Mouse (Mus musculus) kidney, embryonic 15.5 days (tissue): ENCODE data around the gene Irs3. TPM values are rescaled to one million over a fixed set of nuclear protein-coding genes. Genes with fewer than 3 reads are reported as not detected.

Source experiments
- ATAC-seq: fragments of 200-750 bp; cut with Nextera tagmentation; replicated peaks from 2 replicates; pipeline ENCODE4 v1.8.0; 2017; ENCODE audit warnings: moderate TSS enrichment; ENCODE audit not compliant: low FRiP score
- H3K27ac ChIP-seq: fragments of 300-500 bp; sonication (generic); 2 replicates; pipeline ENCODE4 v1.5.1; 2015; ENCODE audit warnings: mild to moderate bottlenecking, inconsistent platforms
- H3K27me3 ChIP-seq: fragments of 300-500 bp; sonication (generic); 2 replicates; pipeline ENCODE4 v1.6.1; 2015; ENCODE audit warnings: inconsistent platforms
- H3K36me3 ChIP-seq: fragments of 300-500 bp; sonication (generic); 2 replicates; pipeline ENCODE4 v1.6.1; 2015; ENCODE audit warnings: inconsistent platforms
- H3K4me1 ChIP-seq: fragments of 300-500 bp; sonication (generic); 2 replicates; pipeline ENCODE4 v1.6.1; 2015; ENCODE audit warnings: inconsistent platforms
- H3K4me2 ChIP-seq: fragments of 300-500 bp; sonication (generic); 2 replicates; pipeline ENCODE4 v1.6.1; 2015; ENCODE audit warnings: moderate library complexity, mild to moderate bottlenecking, inconsistent platforms
- H3K4me3 ChIP-seq: fragments of 300-500 bp; sonication (generic); replicated peaks from 2 replicates; pipeline ENCODE4 v1.5.1; 2015; ENCODE audit warnings: mild to moderate bottlenecking, inconsistent platforms
- H3K9ac ChIP-seq: fragments of 300-500 bp; sonication (generic); 2 replicates; pipeline ENCODE4 v1.6.1; 2015; ENCODE audit warnings: mild to moderate bottlenecking, inconsistent platforms
- H3K9me3 ChIP-seq: fragments of 300-500 bp; sonication (generic); replicated peaks from 2 replicates; pipeline ENCODE4 v1.6.1; 2016; ENCODE audit warnings: inconsistent platforms
- WGBS: fragments of 180-500 bp; shearing (Covaris S2); methylation state at CpG from one replicate; pipeline ENCODE4 v1.1.7; 2015; ENCODE audit warnings: mixed read lengths; 5-methylcytosine and 5-hydroxymethylcytosine counted together
- polyA plus RNA-seq: library from polyadenylated mRNA; unstranded; fragments of >200 nt; fragmentation: Nextera tagmentation; extraction: Ambion mirVana; gene quantifications from 2 replicates; pipeline ENCODE4 v1.2.1, GENCODE M21; 2015

Gene Irs3
- polyA plus RNA-seq, 1 experiment from 2014 or later = 0.82 TPM

DNA sequence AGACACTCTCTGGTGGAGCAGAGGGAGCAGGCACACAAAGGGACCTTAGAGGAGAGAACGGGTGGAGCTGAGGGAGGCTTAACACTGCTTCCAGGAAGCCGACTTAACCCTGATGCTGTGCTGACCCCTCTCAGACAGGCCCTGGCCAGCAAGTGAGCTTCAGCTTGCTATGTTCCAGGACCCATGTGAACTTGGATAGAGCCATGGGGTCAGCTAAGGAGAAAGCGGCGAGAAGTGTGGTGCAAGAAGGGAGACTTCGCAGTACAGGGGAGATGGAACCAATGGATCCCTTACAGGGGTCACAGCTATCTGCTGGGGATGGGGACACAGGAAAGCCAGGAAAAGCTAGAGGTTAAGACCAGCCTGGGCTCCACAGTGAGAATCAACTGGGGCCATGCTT lies 32.4 kb downstream of the Irs3 start:
- Histone ChIP-seq H3K27ac (peak overlapping the region; percentile 56; the same call in 1 of the 2 replicates), H3K27me3 (0 out of 2 replicates have a peak, but pooled peaks cover 4% of the 10 kb centered on the region), H3K9ac (no peak overlapping the region), H3K4me3 (no peak overlapping the region), H3K4me1 (peaks cover 57% of the 10 kb centered on the region), H3K36me3 (no peaks in the 10 kb centered on the region), H3K4me2 (no peak overlapping the region), H3K9me3 (no peaks in the 10 kb centered on the region)
- no peak for ATAC-seq
- 70% methylated on average over 5 of the region's 5 CpGs for WGBS

DNA sequence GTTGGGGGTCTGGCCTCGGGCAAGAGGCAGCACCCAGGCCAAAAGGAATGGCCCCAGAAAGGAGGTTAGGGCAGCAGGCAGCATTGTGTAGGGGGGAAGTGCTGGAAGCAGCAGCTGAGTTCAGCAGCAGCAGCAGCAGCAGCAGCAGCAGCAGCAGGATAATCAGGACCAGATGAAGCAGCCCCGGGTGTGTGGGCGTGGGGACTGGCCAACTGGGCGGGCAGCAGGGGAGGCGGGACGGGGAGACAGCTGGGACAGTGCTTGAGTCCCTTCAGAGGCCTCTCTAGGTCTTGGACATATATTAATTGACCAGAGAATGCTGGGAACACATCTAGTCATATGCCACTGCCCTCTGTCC lies 34.3 kb downstream of the Irs3 start:
- 3% methylated on average over 6 of the region's 6 CpGs for WGBS
- Histone ChIP-seq H3K36me3 (peaks cover 12% of the 10 kb centered on the region), H3K9ac (peak overlapping the region; percentile 31), H3K9me3 (no peaks in the 10 kb centered on the region), H3K4me3 (peak overlapping the region; percentile 43), H3K4me1 (peaks cover 62% of the 10 kb centered on the region), H3K4me2 (peak overlapping the region; percentile 56), H3K27me3 (no peaks in the 10 kb centered on the region), H3K27ac (peak overlapping the region; percentile 96)
- ATAC-seq = peak; percentile 67

DNA sequence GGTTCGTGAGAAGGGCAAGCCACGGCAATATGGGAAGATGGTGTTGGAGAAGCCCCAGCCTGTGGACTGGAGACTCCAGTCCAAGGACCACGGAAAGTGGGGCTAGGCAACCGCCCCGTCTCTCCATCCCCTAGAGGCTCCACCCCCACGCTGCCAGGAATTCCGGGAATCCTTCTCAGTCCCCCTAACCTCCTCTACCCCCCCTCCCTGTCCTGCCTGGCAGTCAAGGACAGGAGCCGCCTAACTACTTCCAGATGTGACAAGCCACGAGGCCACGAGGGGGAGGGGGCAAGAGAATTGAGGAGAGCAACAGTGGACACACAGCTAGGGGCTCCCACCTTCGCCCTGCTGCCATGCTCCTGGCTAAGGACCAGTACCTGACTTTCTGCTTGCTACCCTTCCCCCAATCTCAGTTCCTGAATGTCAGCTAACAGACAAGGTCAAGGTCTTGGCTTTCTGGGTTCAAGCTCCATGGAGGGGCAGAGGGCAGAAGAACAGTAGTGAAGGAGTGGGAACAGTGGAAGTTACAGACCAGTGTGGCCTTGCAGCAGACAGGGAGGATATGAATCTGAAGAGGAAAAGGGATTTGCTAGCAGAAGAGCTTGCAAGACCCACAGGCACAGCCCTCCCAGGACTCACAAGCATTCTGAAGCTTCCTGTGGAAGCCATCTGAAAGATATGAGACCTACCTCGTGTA lies 34.8 kb downstream of the Irs3 start:
- Histone ChIP-seq H3K36me3 (peaks cover 18% of the 10 kb centered on the region), H3K4me3 (peak overlapping the region; percentile 43), H3K4me1 (peaks cover 62% of the 10 kb centered on the region), H3K9me3 (no peaks in the 10 kb centered on the region), H3K4me2 (peak overlapping the region; percentile 56), H3K27me3 (no peaks in the 10 kb centered on the region), H3K9ac (peak overlapping the region; percentile 31), H3K27ac (peak overlapping the region; percentile 96)
- WGBS = 10% methylated on average over 12 of the region's 12 CpGs
- peak; percentile 57 for ATAC-seq

DNA sequence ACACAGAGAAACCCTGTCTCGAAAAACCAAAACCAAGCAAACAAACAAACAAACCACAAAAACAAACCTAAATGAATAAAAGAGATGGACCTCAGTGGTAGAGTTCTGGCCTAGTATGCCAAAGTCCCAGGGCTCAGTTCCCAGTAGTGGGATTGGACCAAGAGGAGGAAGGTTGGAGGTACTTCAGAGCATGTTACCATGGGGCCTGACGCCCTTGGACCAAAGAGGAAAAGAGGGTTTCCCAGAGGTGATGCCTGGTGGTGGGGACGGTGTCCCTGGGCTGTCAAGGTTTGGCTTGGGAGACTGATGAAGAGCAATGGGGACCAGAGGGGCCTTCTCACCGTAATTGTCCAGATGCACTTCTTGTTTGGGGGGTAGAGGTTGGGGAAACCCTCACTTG lies 35.5 kb downstream of the Irs3 start:
- Histone ChIP-seq H3K4me1 (peaks cover 62% of the 10 kb centered on the region), H3K4me2 (peak overlapping the region; percentile 56), H3K9me3 (no peaks in the 10 kb centered on the region), H3K4me3 (peak overlapping the region; percentile 43), H3K36me3 (peaks cover 24% of the 10 kb centered on the region), H3K27ac (peak overlapping the region; percentile 96), H3K9ac (peak overlapping the region; percentile 31; the same call in 1 of the 2 replicates), H3K27me3 (no peaks in the 10 kb centered on the region)
- ATAC-seq = no peak
- WGBS = 52% methylated on average over 4 of the region's 4 CpGs

DNA sequence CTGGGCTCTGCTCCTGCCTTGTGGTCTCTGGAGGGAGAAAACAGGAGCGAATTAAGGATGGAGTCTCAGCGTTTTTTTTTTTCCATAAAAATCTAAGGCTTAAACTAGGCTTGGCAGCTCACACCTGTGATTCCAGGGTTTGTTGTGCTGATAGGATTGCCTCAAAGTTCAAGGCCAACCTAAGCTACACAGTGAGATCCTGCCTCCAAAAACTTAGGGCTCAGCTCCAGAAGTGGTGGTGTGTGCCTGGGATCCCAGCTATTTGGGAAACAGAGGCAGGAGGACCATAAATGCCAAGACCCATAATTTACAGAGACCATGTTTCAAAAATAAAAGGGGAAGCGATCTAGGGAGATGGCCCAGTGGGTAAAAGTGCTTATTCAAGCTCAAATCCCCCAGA lies 36.2 kb downstream of the Irs3 start:
- 56% methylated on average over 3 of the region's 3 CpGs for WGBS
- Histone ChIP-seq H3K4me2 (peak overlapping the region; percentile 56), H3K27ac (no peak overlapping the region), H3K4me3 (peak overlapping the region; percentile 43), H3K27me3 (no peaks in the 10 kb centered on the region), H3K9ac (no peak overlapping the region; the same call in 1 of the 2 replicates), H3K36me3 (peaks cover 28% of the 10 kb centered on the region), H3K9me3 (no peaks in the 10 kb centered on the region), H3K4me1 (peaks cover 62% of the 10 kb centered on the region)
- ATAC-seq = no peak

DNA sequence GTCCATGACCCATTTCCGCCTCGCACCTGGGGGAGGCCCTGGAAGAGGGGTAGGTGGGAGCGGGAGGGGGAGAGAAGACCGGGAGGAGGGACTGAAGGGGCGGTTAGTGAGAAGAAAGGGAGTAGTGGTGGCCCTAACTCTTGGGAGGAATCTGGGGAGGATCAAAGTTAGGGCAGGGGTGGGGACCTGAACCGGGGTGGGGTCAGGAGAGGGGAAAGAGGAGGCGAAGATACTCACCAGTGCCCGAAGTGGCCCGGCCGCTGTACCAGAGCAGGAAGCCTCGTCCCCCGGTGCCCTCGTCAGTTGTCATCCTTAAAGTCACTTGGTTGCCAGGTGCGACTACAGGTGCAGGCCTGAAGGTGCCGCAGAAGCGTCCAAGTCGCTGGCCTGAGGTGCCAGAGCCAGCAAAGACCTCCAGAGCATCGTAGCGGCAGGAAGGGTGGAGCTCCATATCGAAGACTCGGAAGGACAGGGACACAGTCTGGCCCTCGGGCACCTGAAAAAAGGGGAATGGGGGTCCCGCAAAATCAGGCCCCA lies 36.8 kb downstream of the Irs3 start:
- peak overlapping the region; percentile 56 for H3K4me2 ChIP-seq
- peaks cover 28% of the 10 kb centered on the region for H3K36me3 ChIP-seq
- peak overlapping the region; percentile 22; the same call in 1 of the 2 replicates for H3K9ac ChIP-seq
- peak overlapping the region; percentile 43 for H3K4me3 ChIP-seq
- peaks cover 64% of the 10 kb centered on the region for H3K4me1 ChIP-seq
- ATAC-seq = no peak
- H3K27me3 ChIP-seq = no peaks in the 10 kb centered on the region
- WGBS = 14% methylated on average over 23 of the region's 23 CpGs
- no peaks in the 10 kb centered on the region for H3K9me3 ChIP-seq
- no peak overlapping the region for H3K27ac ChIP-seq

DNA sequence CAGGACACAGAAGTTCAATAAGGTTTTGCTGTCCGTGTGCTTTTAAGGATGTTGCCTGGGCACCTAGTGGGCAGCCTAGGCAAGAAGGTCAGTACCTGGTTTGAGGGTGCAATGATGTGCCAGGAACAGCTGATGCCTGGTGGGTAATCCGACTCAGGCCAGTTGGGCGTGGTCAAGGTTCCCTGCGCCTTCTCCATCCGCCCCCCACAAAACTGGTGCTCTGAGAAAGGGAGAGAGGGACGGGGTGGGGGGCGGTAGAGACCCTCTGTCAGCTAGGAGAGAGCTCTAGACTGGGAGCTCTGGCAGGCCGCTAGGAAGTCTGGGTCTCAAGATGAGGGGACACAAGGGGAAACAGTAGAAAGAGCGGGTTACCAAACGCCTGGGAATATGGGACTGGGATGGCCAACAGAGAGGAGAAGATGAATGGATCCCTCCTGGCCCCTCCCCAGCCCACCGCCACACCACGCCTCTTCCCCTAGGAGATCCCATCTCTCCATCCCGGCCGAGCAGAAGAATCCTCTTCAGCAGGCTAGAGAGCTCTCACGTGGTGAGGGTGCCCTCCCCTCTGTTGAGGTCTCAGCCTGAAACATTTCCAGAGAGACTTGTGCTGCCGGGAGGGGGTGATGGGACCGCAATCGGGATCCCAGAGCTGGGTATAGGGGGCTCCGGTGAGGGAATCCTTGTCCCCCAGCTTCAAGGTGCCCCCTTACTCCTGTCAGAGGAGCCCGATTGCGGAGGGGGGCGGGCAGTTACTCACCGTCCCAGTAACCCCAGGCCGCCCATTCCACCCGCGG lies 37.5 kb downstream of the Irs3 start:
- peaks cover 60% of the 10 kb centered on the region for H3K4me1 ChIP-seq
- H3K36me3 ChIP-seq = peaks cover 28% of the 10 kb centered on the region
- no peak overlapping the region for H3K27ac ChIP-seq
- H3K4me2 ChIP-seq = peak overlapping the region; percentile 56
- ATAC-seq = no peak
- no peaks in the 10 kb centered on the region for H3K27me3 ChIP-seq
- WGBS = 19% methylated on average over 25 of the region's 26 CpGs
- no peaks in the 10 kb centered on the region for H3K9me3 ChIP-seq
- 0 out of 2 replicates have a peak overlapping the region, but pooled peaks have one; percentile 22 for H3K9ac ChIP-seq
- H3K4me3 ChIP-seq = peak overlapping the region; percentile 43

DNA sequence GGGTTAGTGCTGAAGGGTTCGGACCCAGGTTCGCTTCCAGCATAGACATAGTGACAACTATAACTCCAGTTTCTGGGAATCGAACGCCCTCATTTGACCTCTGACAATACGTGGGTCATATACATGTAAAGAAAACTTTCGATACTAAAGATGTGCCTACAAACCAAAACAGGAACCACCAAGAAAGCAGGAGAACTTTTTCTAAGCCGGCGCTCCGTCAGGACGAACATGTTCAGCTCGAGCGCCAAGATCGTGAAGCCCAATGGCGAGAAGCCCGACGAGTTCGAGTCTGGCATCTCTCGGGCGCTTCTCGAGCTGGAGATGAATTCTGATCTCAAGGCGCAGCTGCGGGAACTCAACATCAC lies 44.2 kb downstream of the Irs3 start:
- ATAC-seq = no peak
- Histone ChIP-seq H3K36me3 (peaks cover 28% of the 10 kb centered on the region), H3K4me1 (peaks cover 38% of the 10 kb centered on the region), H3K9me3 (no peaks in the 10 kb centered on the region), H3K27ac (peak overlapping the region; percentile 94), H3K4me2 (peak overlapping the region; percentile 94), H3K9ac (peak overlapping the region; percentile 45), H3K4me3 (peak overlapping the region; percentile 78), H3K27me3 (no peaks in the 10 kb centered on the region)
- WGBS = under 1% methylated on average over 22 of the region's 22 CpGs

DNA sequence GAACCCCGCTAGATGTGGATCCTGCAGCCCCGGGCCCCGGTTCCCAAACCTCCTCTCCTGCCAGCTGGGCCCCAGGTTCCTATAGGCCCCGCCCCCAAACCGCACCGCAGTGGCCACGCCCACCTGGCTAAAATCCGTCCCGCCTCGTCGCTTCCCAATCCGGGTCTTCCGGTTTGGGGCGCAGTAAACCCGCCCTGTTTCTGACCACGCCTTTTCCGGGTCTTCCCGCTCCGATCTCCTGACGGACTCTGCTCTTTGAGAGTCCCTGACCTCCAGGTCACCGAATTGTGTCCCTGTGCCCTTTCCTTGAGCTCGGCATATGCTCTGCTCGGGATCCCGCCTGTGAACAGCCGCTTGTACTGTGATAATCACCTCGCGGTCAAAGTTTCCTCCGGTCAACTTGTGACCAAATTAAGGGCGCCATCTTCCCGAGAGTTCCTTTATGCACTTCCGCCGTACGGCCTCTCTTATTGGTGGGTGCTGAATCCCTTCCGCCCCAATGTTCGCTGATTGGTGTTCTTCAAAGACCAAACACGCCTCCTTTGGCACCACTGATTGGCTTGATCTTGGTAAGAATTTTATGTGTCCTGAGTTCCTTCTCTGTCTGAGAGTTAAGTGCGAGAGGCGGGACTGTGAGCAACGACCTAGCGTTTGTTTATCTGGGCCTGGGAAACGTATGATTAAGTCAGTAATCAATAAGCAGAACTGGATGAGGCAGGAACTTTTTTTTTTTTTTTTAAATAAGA lies 44.7 kb downstream of the Irs3 start, which contains the start of gene Mospd3:
Gene Mospd3, minus strand, starts transcription at position 440 of the 746 bp plus-strand sequence.
- H3K36me3 ChIP-seq = peaks cover 22% of the 10 kb centered on the region
- peak within 1 kb of the TSS; percentile 78 for H3K4me3 ChIP-seq
- H3K9ac ChIP-seq = peak within 1 kb of the TSS; percentile 86
- no peaks in the 10 kb centered on the region for H3K9me3 ChIP-seq
- H3K27ac ChIP-seq = peak within 1 kb of the TSS; percentile 94
- no peaks in the 10 kb centered on the region for H3K27me3 ChIP-seq
- under 1% methylated on average over 41 of the region's 41 CpGs for WGBS
- peaks cover 38% of the 10 kb centered on the region for H3K4me1 ChIP-seq
- H3K4me2 ChIP-seq = peak within 1 kb of the TSS; percentile 94
- ATAC-seq = peak; percentile 93

DNA sequence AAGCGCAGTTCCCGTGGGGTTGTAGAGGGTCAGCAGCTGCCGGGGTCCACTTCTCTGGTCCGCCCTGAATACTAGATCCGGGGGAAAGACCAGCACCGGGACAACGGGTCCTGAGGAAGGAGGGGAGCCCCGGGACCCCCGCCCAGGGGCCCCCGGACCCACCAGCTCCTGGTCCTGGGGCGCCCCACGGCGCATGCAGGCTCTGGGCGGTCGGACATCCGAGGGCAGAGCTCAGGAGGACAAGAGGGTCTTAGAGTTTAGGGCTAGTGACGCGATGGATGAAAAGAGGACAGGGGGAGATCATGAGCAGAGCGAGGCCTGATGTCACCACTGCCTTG lies 45.3 kb downstream of the Irs3 start:
- peaks cover 38% of the 10 kb centered on the region for H3K4me1 ChIP-seq
- peaks cover 17% of the 10 kb centered on the region for H3K36me3 ChIP-seq
- peak overlapping the region; percentile 86 for H3K9ac ChIP-seq
- H3K9me3 ChIP-seq = no peaks in the 10 kb centered on the region
- 1% methylated on average over 19 of the region's 19 CpGs for WGBS
- peak; percentile 60 for ATAC-seq
- peak overlapping the region; percentile 78 for H3K4me3 ChIP-seq
- peak overlapping the region; percentile 94 for H3K27ac ChIP-seq
- H3K4me2 ChIP-seq = peak overlapping the region; percentile 94
- no peaks in the 10 kb centered on the region for H3K27me3 ChIP-seq

DNA sequence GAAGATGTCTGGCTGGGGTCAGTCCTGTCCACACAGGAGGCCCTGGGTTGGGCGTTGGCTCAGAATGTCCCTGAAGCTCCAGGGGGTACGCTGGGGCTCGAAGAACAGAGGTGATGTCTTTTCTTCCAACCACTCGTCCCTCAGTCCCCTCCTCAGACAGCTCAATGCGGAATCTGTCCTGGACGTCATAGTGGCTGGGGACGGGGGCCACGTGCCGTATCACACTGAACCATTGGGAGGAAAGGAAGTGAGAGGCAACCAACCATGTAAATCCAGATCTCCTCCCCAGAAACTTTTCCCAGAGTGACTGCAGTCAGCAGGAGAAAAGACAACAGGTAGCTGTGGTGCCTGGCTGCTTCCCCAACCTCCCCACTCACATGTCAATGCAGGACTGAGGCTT lies 45.9 kb downstream of the Irs3 start:
- Histone ChIP-seq H3K4me3 (peak overlapping the region; percentile 78), H3K27me3 (no peaks in the 10 kb centered on the region), H3K36me3 (peaks cover 11% of the 10 kb centered on the region), H3K9ac (peak overlapping the region; percentile 86), H3K9me3 (no peaks in the 10 kb centered on the region), H3K4me2 (peak overlapping the region; percentile 94), H3K27ac (peak overlapping the region; percentile 94), H3K4me1 (peaks cover 38% of the 10 kb centered on the region)
- WGBS = 33% methylated on average over 9 of the region's 9 CpGs
- ATAC-seq = no peak
